Mouse (Mus musculus) adrenal gland, postnatal 14 days (tissue): ENCODE measurements around the gene Mvb12b. TPM values are rescaled to one million over a fixed set of nuclear protein-coding genes. Genes with fewer than 3 reads are reported as not detected.

Source experiments
- DNase-seq: peaks from one replicate; pipeline ENCODE4 v3.0.0; 2021; ENCODE audit warnings: mixed read lengths
- total RNA-seq: library from RNA; stranded (reverse); gene quantifications from 2 replicates; pipeline ENCODE4 v1.2.3, GENCODE M21; 2021

Mvb12b gene
- total RNA-seq, 1 experiment from 2014 or later = 19.0 TPM

- DNase-seq = no peak
Measured at GRCm38 (mm10) chr2:33814581-33814980, 73.2 kb downstream of the Mvb12b start.

GRCm38 (mm10) chr2:33813501-33814240 is 74.1 kb downstream of the Mvb12b start:
- DNase-seq = no peak

- no peak for DNase-seq
Measured at GRCm38 (mm10) chr2:33812980-33813379, 74.8 kb downstream of the Mvb12b start.

GRCm38 (mm10) chr2:33811349-33811890 is 76.3 kb downstream of the Mvb12b start:
- no peak for DNase-seq

GRCm38 (mm10) chr2:33809081-33809480 is 78.7 kb downstream of the Mvb12b start:
- no peak for DNase-seq

GRCm38 (mm10) chr2:33808032-33808431 is 79.7 kb downstream of the Mvb12b start:
- no peak for DNase-seq

GRCm38 (mm10) chr2:33805640-33806039 is 82.1 kb downstream of the Mvb12b start:
- DNase-seq = no peak

GRCm38 (mm10) chr2:33803717-33804214 is 84.0 kb downstream of the Mvb12b start:
- DNase-seq = no peak

GRCm38 (mm10) chr2:33803083-33803615 is 84.6 kb downstream of the Mvb12b start:
- no peak for DNase-seq

GRCm38 (mm10) chr2:33801760-33802159 is 86.0 kb downstream of the Mvb12b start:
- no peak for DNase-seq

GRCm38 (mm10) chr2:33801336-33801735 is 86.4 kb downstream of the Mvb12b start:
- DNase-seq = no peak

GRCm38 (mm10) chr2:33800221-33800620 is 87.5 kb downstream of the Mvb12b start:
- no peak for DNase-seq

- DNase-seq = no peak
Measured at GRCm38 (mm10) chr2:33795716-33796472, 91.9 kb downstream of the Mvb12b start.

- DNase-seq = no peak
Measured at GRCm38 (mm10) chr2:33795001-33795580, 92.7 kb downstream of the Mvb12b start.

- DNase-seq = no peak
Measured at GRCm38 (mm10) chr2:33794483-33794882, 93.3 kb downstream of the Mvb12b start.

- no peak for DNase-seq
Measured at GRCm38 (mm10) chr2:33790301-33790700, 97.4 kb downstream of the Mvb12b start.

- DNase-seq = no peak
Measured at GRCm38 (mm10) chr2:33789732-33790131, 98.0 kb downstream of the Mvb12b start.

- no peak for DNase-seq
Measured at GRCm38 (mm10) chr2:33789279-33789678, 98.5 kb downstream of the Mvb12b start.

- no peak for DNase-seq
Measured at GRCm38 (mm10) chr2:33788851-33789250, 98.9 kb downstream of the Mvb12b start.

GRCm38 (mm10) chr2:33788131-33788530 is 99.6 kb downstream of the Mvb12b start:
- DNase-seq = no peak

GRCm38 (mm10) chr2:33786064-33786463 is 101.7 kb downstream of the Mvb12b start:
- DNase-seq = no peak

GRCm38 (mm10) chr2:33785596-33785995 is 102.2 kb downstream of the Mvb12b start:
- peak; percentile 11 for DNase-seq
